Mouse (Mus musculus): Measurements from ENCODE around the gene B4galnt1.

B4galnt1 gene

GRCm38 (mm10) chr10:127213704-127214421 lies 48.8 kb downstream of the B4galnt1 start:
- DNase-seq = no peak

- DNase-seq = no peak
Measured at GRCm38 (mm10) chr10:127214422-127214803, 49.4 kb downstream of the B4galnt1 start.

- no peak for DNase-seq
Measured at GRCm38 (mm10) chr10:127216456-127216855, 51.4 kb downstream of the B4galnt1 start.

DNA sequence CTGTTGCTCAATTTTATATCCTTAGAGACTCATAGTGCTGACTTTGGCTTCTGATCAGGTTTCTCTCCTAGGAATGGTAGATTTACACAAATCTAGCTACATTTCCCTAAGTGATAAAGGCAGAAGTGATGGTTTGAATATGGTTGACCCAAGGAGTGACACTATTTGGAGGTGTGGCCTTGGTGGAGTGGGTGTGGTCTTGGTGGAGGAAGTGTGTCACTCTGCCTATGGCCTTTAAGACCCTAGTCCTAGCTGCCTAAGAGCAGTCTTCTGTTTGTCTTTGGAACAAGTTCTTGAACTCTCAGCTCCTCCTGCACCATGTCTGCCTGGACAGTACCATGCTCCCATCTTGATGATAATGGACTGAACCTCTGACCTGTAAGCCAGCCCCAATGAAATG lies 52.2 kb downstream of the B4galnt1 start:
- DNase-seq = no peak

GRCm38 (mm10) chr10:127218339-127218738 lies 53.3 kb downstream of the B4galnt1 start:
- DNase-seq = no peak

Measured in kidney, adult 9 months (tissue).